Mouse (Mus musculus) cerebellum, postnatal 36 days (tissue): Measurements from ENCODE around the gene Ltbp3.

ENCODE experiments used
- DNase-seq, 2 experiments: peaks; one replicate each; pipeline ENCODE4 v3.0.0; 2021 to 2022; ENCODE audit warnings: mixed read lengths in 2 of 2

The Ltbp3 gene

GRCm38 (mm10) chr19:5724549-5724941 lies 16.2 kb upstream of the Ltbp3 start:
- no peak for DNase-seq

GRCm38 (mm10) chr19:5725029-5725707 lies 15.5 kb upstream of the Ltbp3 start:
- no peak for DNase-seq

- no peak for DNase-seq
Observed at GRCm38 (mm10) chr19:5725767-5726515, 14.8 kb upstream of the Ltbp3 start, which contains the start of gene Ehbp1l1. Ehbp1l1 (minus strand) TSS chr19:5726317.

GRCm38 (mm10) chr19:5726961-5727578 lies 13.6 kb upstream of the Ltbp3 start:
- DNase-seq: no peak

- peak; percentile 87 to 89 for DNase-seq
Observed at GRCm38 (mm10) chr19:5727701-5728100, 13.0 kb upstream of the Ltbp3 start.

GRCm38 (mm10) chr19:5728631-5729443 lies 11.9 kb upstream of the Ltbp3 start:
- peak; percentile 61 to 63 for DNase-seq

GRCm38 (mm10) chr19:5729444-5729815 lies 11.3 kb upstream of the Ltbp3 start, which contains the start of gene Fam89b:
Fam89b (minus strand) TSS chr19:5729653.
- peak; percentile 82 to 84 for DNase-seq

GRCm38 (mm10) chr19:5730314-5731186 lies 10.2 kb upstream of the Ltbp3 start:
- DNase-seq: peak; percentile 39 to 51

GRCm38 (mm10) chr19:5731264-5731978 lies 9.3 kb upstream of the Ltbp3 start:
- peak; percentile 94 to 95 for DNase-seq

GRCm38 (mm10) chr19:5734325-5734724 lies 6.4 kb upstream of the Ltbp3 start:
- no peak for DNase-seq

- no peak for DNase-seq
Observed at GRCm38 (mm10) chr19:5739446-5739845, 1.3 kb upstream of the Ltbp3 start.

GRCm38 (mm10) chr19:5741641-5742240 lies 1.0 kb downstream of the Ltbp3 start:
- peak; percentile 73 to 75 for DNase-seq

GRCm38 (mm10) chr19:5742241-5742641 lies 1.5 kb downstream of the Ltbp3 start:
- DNase-seq: peak in 1 of 2 experiments; percentile 58

- DNase-seq: peak; percentile 65 to 74
Observed at GRCm38 (mm10) chr19:5743576-5743975, 2.9 kb downstream of the Ltbp3 start.

- DNase-seq: no peak
Observed at GRCm38 (mm10) chr19:5745756-5746710, 5.3 kb downstream of the Ltbp3 start.

- DNase-seq: no peak
Observed at GRCm38 (mm10) chr19:5746907-5747363, 6.2 kb downstream of the Ltbp3 start.

GRCm38 (mm10) chr19:5749476-5749875 lies 8.8 kb downstream of the Ltbp3 start:
- no peak for DNase-seq

GRCm38 (mm10) chr19:5750951-5751350 lies 10.2 kb downstream of the Ltbp3 start:
- DNase-seq: no peak

- DNase-seq: peak in 1 of 2 experiments; percentile 43
Observed at GRCm38 (mm10) chr19:5751742-5752141, 11.0 kb downstream of the Ltbp3 start.
